Mouse (Mus musculus): ENCODE results near the gene Bmp6. TPM values are rescaled to one million over a fixed set of nuclear protein-coding genes. Genes with fewer than 3 reads are reported as not detected.

Bmp6 gene
- polyA plus RNA-seq (2017; shearing (Covaris generic)): not detected

DNA sequence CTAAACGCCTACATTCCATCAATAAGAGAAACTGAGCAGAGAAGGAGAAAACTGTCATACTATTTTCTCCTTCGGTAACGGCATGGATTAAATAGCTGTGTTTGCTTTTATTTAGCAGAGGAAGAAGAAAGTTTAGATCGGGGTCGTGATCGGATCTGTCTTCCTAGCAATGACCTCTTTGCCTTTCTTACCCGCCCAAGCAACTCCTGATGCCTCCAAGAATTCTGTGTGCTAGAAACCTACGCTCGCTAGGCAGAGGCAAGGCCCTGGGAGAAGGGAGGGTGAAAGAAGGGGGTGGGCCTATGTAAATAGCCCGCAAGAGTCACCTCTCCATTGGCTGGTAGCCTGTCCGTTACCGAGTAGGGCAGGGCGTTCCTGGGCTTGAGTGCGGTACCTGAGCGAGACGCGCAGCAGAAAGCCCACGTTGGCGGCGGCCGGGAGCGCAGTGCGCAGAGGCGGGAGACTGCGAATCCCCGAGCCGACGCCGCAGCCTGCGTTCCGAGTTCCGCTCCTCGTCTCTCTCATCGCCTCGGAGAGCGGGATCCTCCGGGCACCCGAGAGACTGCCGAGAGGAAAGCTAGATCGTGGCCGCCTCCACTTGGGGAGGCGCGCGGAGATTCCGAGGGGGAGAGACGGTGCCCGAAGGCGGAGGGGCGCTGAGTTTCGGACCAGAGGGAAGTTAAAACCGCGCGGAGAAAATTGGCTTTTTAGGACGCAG is at the start of gene Bmp6:
Gene Bmp6, plus strand, starts transcription at position 395 of the 718 bp plus-strand sequence.
- ATAC-seq: no peak

- no peak for ATAC-seq
These were observed 48.7 kb upstream of the Bmp6 start for GRCm38 (mm10) chr13:38296166-38296565.

DNA sequence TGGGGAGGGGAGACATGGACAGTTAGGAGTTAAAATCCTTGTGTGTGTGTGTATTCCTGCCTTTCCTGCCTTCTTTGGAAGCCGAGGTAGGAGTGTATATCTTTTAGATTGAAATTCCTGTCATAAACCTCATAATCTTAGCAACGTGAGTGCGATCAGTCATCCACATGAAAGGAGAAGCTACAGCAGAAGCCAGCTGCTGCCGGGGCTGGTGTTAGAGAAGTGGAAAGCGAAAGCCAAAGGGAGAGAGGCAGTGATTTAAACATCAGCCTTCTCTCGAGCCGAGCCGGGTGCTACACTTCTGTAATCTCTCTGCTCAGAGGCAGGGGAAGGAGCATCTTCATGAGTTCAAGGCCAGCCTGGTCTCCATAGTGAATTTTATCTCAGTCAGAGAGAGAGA is 48.3 kb upstream of the Bmp6 start:
- no peak for ATAC-seq

- ATAC-seq: no peak
These were observed 33.8 kb upstream of the Bmp6 start for GRCm38 (mm10) chr13:38311125-38311524.

DNA sequence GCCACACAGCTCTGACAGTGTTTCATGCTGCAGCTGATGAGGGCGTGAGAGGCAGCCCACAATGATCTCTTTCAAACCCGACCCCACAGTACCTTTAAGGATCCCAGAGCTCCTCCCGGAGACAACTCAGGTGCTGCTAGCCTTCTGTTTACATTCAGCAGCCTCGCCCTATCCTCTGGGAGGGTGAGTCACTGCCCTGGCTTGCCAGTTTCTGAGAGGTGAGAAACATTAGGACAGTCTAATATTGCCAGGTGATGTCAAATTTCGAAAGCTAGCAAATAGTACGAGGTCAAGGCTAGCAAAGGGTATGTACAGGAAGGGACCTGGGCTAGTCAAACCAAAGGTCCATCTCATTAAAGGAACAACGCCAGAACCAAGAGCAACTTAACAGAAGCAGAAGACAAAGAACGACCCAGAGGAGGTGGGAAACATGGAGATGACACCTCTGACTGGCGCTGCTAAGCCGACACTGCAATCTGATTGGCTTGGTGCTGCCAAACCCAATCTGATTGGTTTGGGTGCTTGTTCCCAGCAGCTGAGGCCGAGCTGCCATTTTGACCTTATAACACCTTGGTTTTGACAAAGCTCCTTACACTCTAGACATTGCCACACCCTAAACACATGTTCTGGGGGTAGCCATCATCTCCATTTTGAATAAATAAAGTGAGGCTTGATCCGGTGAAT is 32.4 kb upstream of the Bmp6 start:
- ATAC-seq: no peak

DNA sequence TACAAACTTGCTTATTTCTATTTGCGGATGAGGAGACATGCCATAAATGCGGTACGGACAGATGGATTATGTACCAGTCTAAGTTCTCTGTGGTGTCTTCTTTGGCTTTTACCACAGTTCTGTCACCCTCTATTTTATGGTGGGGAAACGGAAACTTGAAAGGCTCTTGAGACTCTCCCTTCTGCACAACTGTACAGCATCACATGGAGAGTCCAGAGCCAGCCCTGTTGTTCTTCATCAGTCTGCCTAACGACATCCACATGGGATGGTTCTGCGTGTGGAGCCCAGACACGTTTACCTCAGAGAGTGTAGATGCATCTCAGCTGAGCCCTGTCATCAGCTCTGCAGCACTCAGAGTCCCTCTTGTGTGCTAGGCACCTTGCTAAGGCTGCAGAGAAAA is 30.3 kb upstream of the Bmp6 start:
- no peak for ATAC-seq

GRCm38 (mm10) chr13:38318418-38318817 is 26.5 kb upstream of the Bmp6 start:
- no peak for ATAC-seq

DNA sequence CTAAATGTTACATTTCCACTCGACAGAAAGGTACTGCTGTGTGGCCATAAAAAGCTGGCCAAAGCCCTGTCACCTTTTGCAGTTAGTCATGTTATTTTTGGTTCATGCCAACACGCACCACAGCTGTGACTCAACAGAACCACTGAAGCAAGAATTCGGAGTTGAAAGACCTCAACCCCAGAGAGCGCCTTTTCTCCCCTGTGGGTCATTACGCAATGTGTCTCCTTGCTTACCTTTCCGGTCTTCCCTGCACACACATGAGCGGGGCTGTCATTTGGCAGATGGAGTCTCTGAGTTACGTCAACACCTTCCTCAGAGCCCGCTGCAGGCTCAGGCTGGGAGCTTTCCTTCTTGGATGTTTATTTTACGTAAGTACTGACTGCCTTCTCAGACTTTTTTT is 24.6 kb upstream of the Bmp6 start:
- ATAC-seq: no peak

DNA sequence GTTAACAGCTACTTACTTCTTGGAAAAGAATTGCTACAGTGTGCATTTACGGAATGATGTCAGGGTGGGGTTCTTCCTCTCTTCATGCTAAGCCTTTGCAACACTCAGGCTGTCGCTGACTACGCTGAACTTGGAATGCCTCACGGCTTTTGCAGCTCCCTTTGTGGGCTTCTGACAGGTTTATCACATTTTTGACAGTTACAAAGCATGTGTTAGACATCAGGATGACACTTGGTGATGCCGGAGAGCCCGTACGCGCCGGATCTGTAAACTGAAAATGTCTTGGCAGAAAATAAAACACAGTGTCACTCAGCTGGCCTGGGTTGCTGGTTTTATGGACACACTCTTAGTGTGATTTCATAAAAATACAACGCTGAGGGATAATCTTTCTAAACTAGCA is 20.5 kb upstream of the Bmp6 start:
- ATAC-seq: no peak

DNA sequence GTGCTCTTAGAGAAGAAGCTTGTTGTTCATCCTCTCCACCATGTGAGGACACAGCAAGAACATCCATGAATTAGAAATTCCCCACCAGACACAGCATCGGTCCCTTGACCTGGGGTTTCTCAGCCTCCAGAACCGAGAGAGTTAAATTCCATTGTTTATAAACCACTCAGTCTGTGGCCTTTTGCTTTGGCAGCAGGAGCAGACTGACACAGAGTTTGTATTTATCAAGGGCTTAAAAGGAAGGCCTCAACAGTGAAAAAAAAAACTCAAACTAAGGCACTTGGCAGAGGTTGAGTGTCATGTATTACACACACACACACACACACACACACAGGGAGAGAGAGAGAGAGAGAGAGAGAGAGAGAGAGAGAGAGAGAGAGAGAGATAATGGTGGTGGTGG is 17.5 kb upstream of the Bmp6 start:
- ATAC-seq: no peak

DNA sequence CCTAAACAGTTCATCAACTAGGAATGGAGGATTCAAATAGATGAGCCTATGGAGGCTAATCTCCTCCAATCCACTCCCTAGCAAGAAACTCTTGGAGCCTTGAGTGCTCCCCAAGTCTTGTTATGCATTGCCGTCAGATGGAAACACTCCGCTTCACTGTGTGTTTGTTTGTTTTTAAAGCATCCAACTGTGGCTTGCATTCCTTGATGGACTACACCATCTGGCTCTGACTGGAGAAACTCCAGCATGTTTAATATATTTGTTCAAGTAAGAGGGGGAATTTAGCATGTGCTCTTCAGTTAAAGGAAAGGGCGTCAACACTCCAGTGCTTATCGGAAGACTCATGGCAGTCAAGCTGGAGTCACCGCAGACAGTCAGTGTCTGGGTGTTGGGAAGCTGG is 11.4 kb upstream of the Bmp6 start:
- no peak for ATAC-seq

- ATAC-seq: no peak
These were observed 2.3 kb upstream of the Bmp6 start for GRCm38 (mm10) chr13:38342598-38342997.

GRCm38 (mm10) chr13:38343202-38343601 is 1.7 kb upstream of the Bmp6 start:
- ATAC-seq: no peak

GRCm38 (mm10) chr13:38345431-38345820 is 519 bp downstream of the Bmp6 start:
- no peak for ATAC-seq

DNA sequence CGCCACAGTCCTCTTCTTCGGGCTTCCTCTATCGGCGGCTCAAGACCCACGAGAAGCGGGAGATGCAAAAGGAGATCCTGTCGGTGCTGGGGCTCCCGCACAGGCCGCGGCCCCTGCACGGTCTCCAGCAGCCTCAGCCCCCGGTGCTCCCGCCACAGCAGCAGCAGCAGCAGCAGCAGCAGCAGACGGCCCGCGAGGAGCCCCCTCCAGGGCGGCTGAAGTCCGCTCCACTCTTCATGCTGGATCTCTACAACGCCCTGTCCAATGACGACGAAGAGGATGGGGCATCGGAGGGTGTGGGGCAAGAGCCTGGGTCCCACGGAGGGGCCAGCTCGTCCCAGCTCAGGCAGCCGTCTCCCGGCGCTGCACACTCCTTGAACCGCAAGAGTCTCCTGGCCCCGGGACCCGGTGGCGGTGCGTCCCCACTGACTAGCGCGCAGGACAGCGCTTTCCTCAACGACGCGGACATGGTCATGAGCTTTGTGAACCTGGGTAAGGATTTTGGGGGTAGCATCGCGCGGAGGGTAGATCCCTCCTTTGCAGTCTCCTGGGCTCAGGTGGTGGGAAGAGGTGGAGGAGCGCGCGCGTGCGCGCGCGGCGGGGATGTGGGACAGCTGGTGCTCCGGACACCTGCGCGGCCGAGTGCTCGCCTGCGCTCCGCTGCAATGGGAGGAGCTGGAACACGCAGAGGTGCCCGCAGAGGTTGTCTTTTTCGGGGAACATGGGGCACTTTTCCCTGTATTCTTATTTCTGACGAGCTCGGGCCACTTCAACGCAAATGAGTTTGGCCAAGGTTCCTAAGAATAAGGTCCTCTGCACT is 1.4 kb downstream of the Bmp6 start:
- ATAC-seq: no peak

- no peak for ATAC-seq
These were observed 2.3 kb downstream of the Bmp6 start for GRCm38 (mm10) chr13:38347021-38347774.

GRCm38 (mm10) chr13:38347775-38348135 is 2.8 kb downstream of the Bmp6 start:
- no peak for ATAC-seq

DNA sequence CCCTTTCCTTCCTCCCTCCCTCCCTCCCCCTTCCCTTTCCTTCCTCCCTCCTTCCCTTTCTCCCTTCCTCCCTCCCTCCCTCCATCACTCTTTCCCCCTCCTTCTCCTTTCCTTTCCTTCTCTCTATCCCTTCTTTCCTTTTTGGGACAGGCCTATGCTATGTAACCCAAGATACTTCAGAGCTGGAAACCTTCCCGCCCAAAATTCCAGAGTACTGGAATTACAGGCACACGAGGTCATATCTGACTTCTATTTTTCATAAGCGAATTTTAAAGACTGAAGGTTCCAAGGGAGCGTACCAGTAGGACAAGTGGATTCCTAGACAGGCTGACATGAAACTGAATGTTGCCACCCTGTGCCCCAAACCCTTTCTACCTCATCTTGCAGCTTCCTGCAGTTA is 4.1 kb downstream of the Bmp6 start:
- ATAC-seq: no peak

DNA sequence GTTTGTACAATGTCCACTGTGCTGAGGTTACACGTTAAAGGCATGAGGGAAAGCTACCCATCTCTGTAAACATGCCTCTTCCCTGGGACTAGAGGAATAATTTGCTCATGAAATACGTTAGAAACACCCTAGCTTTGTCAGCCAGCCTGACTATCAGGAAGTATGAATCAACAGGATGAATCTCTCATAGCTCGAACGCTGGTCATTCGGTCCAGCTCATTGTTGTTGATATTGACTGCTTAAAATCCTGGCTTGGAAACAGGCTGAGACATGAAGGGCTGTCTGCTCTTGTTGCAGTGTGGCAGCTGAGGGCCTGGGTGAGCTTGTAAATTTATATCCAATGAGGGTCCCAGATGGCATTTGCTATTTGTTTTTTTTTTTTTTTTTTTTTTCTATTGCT is 4.9 kb downstream of the Bmp6 start:
- ATAC-seq: no peak

GRCm38 (mm10) chr13:38351996-38352395 is 7.1 kb downstream of the Bmp6 start:
- ATAC-seq: no peak

GRCm38 (mm10) chr13:38352986-38353385 is 8.1 kb downstream of the Bmp6 start:
- ATAC-seq: no peak

DNA sequence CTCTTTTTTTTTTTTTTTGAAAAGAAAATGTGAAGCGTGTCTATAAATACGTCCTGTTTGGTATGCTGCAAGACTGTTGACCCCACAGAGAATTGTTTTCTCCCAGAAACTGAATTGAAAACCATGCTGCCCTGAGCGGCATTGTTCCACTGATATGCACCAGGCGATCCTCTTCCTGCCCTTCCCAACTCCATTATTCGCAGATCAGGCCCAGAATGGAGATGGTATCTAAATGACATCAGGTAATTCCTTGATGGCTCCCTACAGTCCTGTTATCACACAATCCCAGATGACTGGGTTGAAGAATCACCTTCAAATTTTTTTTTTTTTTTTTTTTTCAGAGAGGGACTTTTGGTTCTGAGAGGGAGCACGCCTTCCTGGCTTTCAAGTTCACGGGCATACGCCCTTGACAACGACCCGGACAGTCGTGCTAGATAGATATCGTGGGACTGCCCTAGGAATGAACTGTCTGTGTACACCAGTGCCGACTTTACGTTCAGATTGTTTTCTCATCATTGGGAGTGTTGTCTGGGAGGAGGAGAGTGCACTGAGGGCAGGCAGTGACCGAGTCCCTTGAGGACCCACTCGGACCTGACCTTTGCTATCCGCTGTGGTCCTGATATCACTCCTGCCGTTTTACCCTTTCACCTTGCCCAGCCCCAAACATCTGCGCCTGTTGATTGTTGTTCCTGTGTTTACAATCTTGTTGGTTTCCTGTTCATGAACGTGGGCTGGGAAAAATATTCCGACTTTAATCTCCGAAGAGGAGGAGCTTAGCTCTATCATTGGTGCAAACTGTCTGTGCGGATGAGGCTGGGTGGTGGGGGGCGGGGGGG is 8.7 kb downstream of the Bmp6 start:
- no peak for ATAC-seq

All from CD4-positive, CD25-positive, alpha-beta regulatory T cell, adult 4 months (primary cell).